Mouse (Mus musculus): ENCODE measurements around the gene Itpripl2. TPM values are rescaled to one million over a fixed set of nuclear protein-coding genes. Genes with fewer than 3 reads are reported as not detected.

Gene Itpripl2
- total RNA-seq, 1 experiment from 2014 or later: 14.1 TPM

GRCm38 (mm10) chr7:118448134-118448967 lies 43.4 kb downstream of the Itpripl2 start, which contains the start of gene Syt17:
Gene Syt17, minus strand, starts transcription at chr7:118448222.
- ATAC-seq (replicated peaks; ENCODE audit: insufficient number of reproducible peaks, low FRiP score, low TSS enrichment, poor library complexity, severe bottlenecking): no peak

- ATAC-seq (replicated peaks; ENCODE audit: insufficient number of reproducible peaks, low FRiP score, low TSS enrichment, poor library complexity, severe bottlenecking): no peak
Measured at GRCm38 (mm10) chr7:118447291-118448133, 44.3 kb downstream of the Itpripl2 start.

GRCm38 (mm10) chr7:118443895-118444485 lies 47.8 kb downstream of the Itpripl2 start:
- ATAC-seq (replicated peaks; ENCODE audit: insufficient number of reproducible peaks, low FRiP score, low TSS enrichment, poor library complexity, severe bottlenecking): no peak

- no peak for ATAC-seq (replicated peaks; ENCODE audit: insufficient number of reproducible peaks, low FRiP score, low TSS enrichment, poor library complexity, severe bottlenecking)
Measured at GRCm38 (mm10) chr7:118443371-118443770, 48.4 kb downstream of the Itpripl2 start.

- no peak for ATAC-seq (replicated peaks; ENCODE audit: insufficient number of reproducible peaks, low FRiP score, low TSS enrichment, poor library complexity, severe bottlenecking)
Measured at GRCm38 (mm10) chr7:118441535-118441934, 50.2 kb downstream of the Itpripl2 start.

- ATAC-seq (replicated peaks; ENCODE audit: insufficient number of reproducible peaks, low FRiP score, low TSS enrichment, poor library complexity, severe bottlenecking): no peak
Measured at GRCm38 (mm10) chr7:118437101-118437802, 54.5 kb downstream of the Itpripl2 start.

Other genes with a start within 250 kb of the Itpripl2 start
- 80.6 to 144 TPM (median 86.0 TPM) in 3 replicates for gene Smg1, start 248.3 kb downstream of the Itpripl2 start, total RNA-seq (2017)
- gene Syt17, start 43.8 kb downstream of the Itpripl2 start, total RNA-seq (2017): not detected in 3 replicates
- 4.1 to 7.9 TPM (median 5.2 TPM) in 3 replicates for gene Coq7, start 41.4 kb upstream of the Itpripl2 start, total RNA-seq (2017)
- gene Tmc7, start 92.8 kb upstream of the Itpripl2 start, total RNA-seq (2017): not detected in 3 replicates
- gene Tmc5, start 105.3 kb upstream of the Itpripl2 start, total RNA-seq (2017): not detected in 3 replicates
- gene Gde1, start 213.8 kb upstream of the Itpripl2 start, total RNA-seq (2017): 19.4 to 40.3 TPM (median 26.7 TPM) in 3 replicates
- gene Ccp110, start 220.6 kb upstream of the Itpripl2 start, total RNA-seq (2017): 6.9 to 12.5 TPM (median 8.4 TPM) in 3 replicates
- gene Vps35l, start 248.3 kb upstream of the Itpripl2 start, total RNA-seq (2017): 41.4 to 59.4 TPM (median 52.0 TPM) in 3 replicates